ENCODE assay signal across 7 mouse cellular contexts in genomic region chr12:55433802-55434435, GRCm38 (mm10). TPM values are rescaled to one million over a fixed set of nuclear protein-coding genes. Genes with fewer than 3 reads are reported as not detected.
A peak's percentile ranks its signal among the peaks of the same experiment; 100 is the strongest.
DNase-seq lines count a peak whose midpoint lies in the region; ATAC-seq and TF ChIP-seq lines count a peak whose summit lies in the region.

No protein-coding gene starts in this region.

- H3K27ac ChIP-seq in stomach, embryonic 15.5 days, result peak overlapping the region; percentile 65
- no peak overlapping the region for H3K27ac ChIP-seq in liver, embryonic 12.5 days

- 31% methylated on average over 8 of the region's 8 CpGs for WGBS in lung, adult 2 months
- WGBS in stomach, embryonic 15.5 days, result 38% methylated on average over 8 of the region's 8 CpGs
- 52% methylated on average over 8 of the region's 8 CpGs for WGBS in liver, embryonic 12.5 days (ENCODE audit: insufficient replicate concordance)

- H3K36me3 ChIP-seq in stomach, embryonic 15.5 days, result no peaks in the 10 kb centered on the region
- H3K36me3 ChIP-seq in liver, embryonic 12.5 days, result no peaks in the 10 kb centered on the region

- H3K9ac ChIP-seq in stomach, embryonic 15.5 days, result no peak overlapping the region
- no peak overlapping the region for H3K9ac ChIP-seq in liver, embryonic 12.5 days

- peak overlapping the region; percentile 3; the same call in 1 of the 2 replicates for H3K4me2 ChIP-seq in stomach, embryonic 15.5 days
- H3K4me2 ChIP-seq in liver, embryonic 12.5 days, result no peak overlapping the region

- TF ChIP-seq POLR2A in lung, adult 2 months (IDR thresholded peaks at IDR 0.05; ENCODE audit: borderline replicate concordance, extremely low read depth, low read depth, low read length), result no peak

- H3K4me3 ChIP-seq in lung, adult 2 months (replicated peaks; ENCODE audit: extremely low read depth, low read depth, low read length), result no peak overlapping the region
- no peak overlapping the region for H3K4me3 ChIP-seq in stomach, embryonic 15.5 days (replicated peaks)
- H3K4me3 ChIP-seq in liver, embryonic 12.5 days, result no peak overlapping the region

- peak; percentile 38 for DNase-seq in lung, adult 2 months
- no peak for DNase-seq in lung, postnatal 10 days
- peak; percentile 51 for DNase-seq in adipocyte (ENCODE audit: low spot score)
- peak; percentile 41 for DNase-seq in kidney, adult 18-20 months
- no peak for DNase-seq in layer of hippocampus, adult 9-11 months

- H3K4me1 ChIP-seq in lung, adult 2 months (ENCODE audit: control insufficient read depth, insufficient read depth, low read length), result peaks cover 12% of the 10 kb centered on the region
- peaks cover 32% of the 10 kb centered on the region for H3K4me1 ChIP-seq in stomach, embryonic 15.5 days
- H3K4me1 ChIP-seq in liver, embryonic 12.5 days, result peaks cover 25% of the 10 kb centered on the region

- no peaks in the 10 kb centered on the region for H3K9me3 ChIP-seq in stomach, embryonic 15.5 days
- H3K9me3 ChIP-seq in liver, embryonic 12.5 days (replicated peaks), result no peaks in the 10 kb centered on the region

- no peak for TF ChIP-seq CTCF in lung, adult 2 months (IDR thresholded peaks at IDR 0.05; ENCODE audit: insufficient read depth, low read length)

- no peaks in the 10 kb centered on the region for H3K27me3 ChIP-seq in stomach, embryonic 15.5 days (replicated peaks)
- no peaks in the 10 kb centered on the region for H3K27me3 ChIP-seq in liver, embryonic 12.5 days (replicated peaks)

- no peak for ATAC-seq in stomach, embryonic 15.5 days (ENCODE audit: insufficient read depth, low FRiP score, low read depth)
- ATAC-seq in liver, embryonic 12.5 days, result no peak

RNA-seq across cellular contexts. Expression of gene Psma6, which starts 49.9 kb away (rescaled TPM):
- 25.9 and 41.7 TPM in 2 replicates for polyA plus RNA-seq in lung, adult 2 months (2012; rRNA removed)
- 392 and 406 TPM in 2 replicates for polyA plus RNA-seq in stomach, embryonic 15.5 days (2015; fragmentation: Nextera tagmentation; extraction: Ambion mirVana)
- 282 and 290 TPM in 2 replicates for polyA plus RNA-seq in liver, embryonic 12.5 days (2016; fragmentation: Nextera tagmentation; extraction: Ambion mirVana)

RNA-seq across cellular contexts. Expression of gene Nfkbia, which starts 58.5 kb away (rescaled TPM):
- polyA plus RNA-seq in lung, adult 2 months (2012; rRNA removed), result 282 and 367 TPM in 2 replicates
- 78.4 and 81.8 TPM in 2 replicates for polyA plus RNA-seq in stomach, embryonic 15.5 days (2015; fragmentation: Nextera tagmentation; extraction: Ambion mirVana)
- polyA plus RNA-seq in liver, embryonic 12.5 days (2016; fragmentation: Nextera tagmentation; extraction: Ambion mirVana), result 14.5 and 15.7 TPM in 2 replicates

Comparison
In these comparisons a context has a peak if more than half of its experiments do, and no peak if none do; other contexts are left out.
1. DNase-seq: peak in lung, adult 2 months (single experiment), adipocyte (single experiment) and kidney, adult 18-20 months (single experiment); none in lung, postnatal 10 days (single experiment) and layer of hippocampus, adult 9-11 months (single experiment).